Comparison of ENCODE assay signal across 8 mouse cellular contexts in the genomic region with DNA sequence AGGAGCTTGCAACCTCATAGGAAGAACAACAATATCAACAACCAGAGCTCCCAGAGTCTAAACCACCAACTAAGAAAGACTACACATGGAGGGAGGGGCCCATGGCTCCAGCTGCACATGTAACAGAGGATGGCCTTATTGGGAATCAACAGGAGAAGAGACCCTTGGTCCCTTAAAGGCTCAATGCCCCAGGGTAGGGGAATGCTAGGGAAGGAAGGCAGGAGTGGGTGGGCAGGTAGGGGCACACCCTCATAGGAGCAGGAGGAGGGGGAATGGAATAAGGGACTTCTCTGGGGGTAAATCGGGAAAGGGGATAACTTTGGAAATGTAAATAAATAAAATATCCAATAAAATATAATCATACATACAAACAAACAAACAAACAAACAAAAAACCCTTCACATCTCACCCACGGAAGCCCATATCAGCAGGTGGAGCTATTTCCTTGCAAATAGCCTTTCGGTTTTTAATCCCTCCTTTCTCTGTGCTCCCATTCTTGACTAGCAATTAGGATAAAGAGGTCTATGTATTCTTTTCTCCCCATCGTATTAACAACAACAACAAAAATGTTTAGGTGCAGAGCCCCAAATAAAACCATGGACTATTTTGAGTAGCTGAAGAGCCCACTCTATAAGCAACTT. TPM values are rescaled to one million over a fixed set of nuclear protein-coding genes. Genes with fewer than 3 reads are reported as not detected.
DNase-seq lines count a peak whose midpoint lies in the region; ATAC-seq and TF ChIP-seq lines count a peak whose summit lies in the region.

No protein-coding gene starts in this region.

- 54% methylated on average over 4 of the region's 4 CpGs for WGBS in liver, adult 2 months
- 54% methylated on average over 4 of the region's 4 CpGs for WGBS in liver, embryonic 12.5 days (ENCODE audit: insufficient replicate concordance)
- 24% methylated on average over 4 of the region's 4 CpGs for WGBS in forebrain, embryonic 16.5 days
- 52% methylated on average over 4 of the region's 4 CpGs for WGBS in lung, embryonic 15.5 days

- H3K27ac ChIP-seq in liver, adult 2 months (replicated peaks; ENCODE audit: insufficient read depth, low read depth, low read length) = no peak overlapping the region
- no peak overlapping the region for H3K27ac ChIP-seq in liver, embryonic 12.5 days
- H3K27ac ChIP-seq in forebrain, embryonic 16.5 days (ENCODE audit: low read length) = no peak overlapping the region
- peak overlapping the region; percentile 8; the same call in 1 of the 2 replicates for H3K27ac ChIP-seq in lung, embryonic 15.5 days

- ATAC-seq in CD4-positive, CD25-positive, alpha-beta regulatory T cell, adult 4 months = no peak
- no peak for ATAC-seq in liver, embryonic 12.5 days
- peak; percentile 30; the same call in 1 of the 2 replicates for ATAC-seq in forebrain, embryonic 16.5 days
- no peak for ATAC-seq in lung, embryonic 15.5 days (ENCODE audit: borderline replicate concordance, extremely low read depth, low FRiP score, low TSS enrichment)

- no peaks in the 10 kb centered on the region for H3K27me3 ChIP-seq in liver, adult 2 months (ENCODE audit: control insufficient read depth, insufficient read depth, low read length)
- no peaks in the 10 kb centered on the region for H3K27me3 ChIP-seq in liver, embryonic 12.5 days (replicated peaks)
- no peaks in the 10 kb centered on the region for H3K27me3 ChIP-seq in forebrain, embryonic 16.5 days (replicated peaks; ENCODE audit: control insufficient read depth, insufficient read depth, low read length)
- H3K27me3 ChIP-seq in lung, embryonic 15.5 days = no peaks in the 10 kb centered on the region

- no peaks in the 10 kb centered on the region for H3K36me3 ChIP-seq in liver, adult 2 months (ENCODE audit: control insufficient read depth, insufficient read depth, low read length)
- H3K36me3 ChIP-seq in liver, embryonic 12.5 days = no peaks in the 10 kb centered on the region
- no peaks in the 10 kb centered on the region for H3K36me3 ChIP-seq in forebrain, embryonic 16.5 days (ENCODE audit: control insufficient read depth, insufficient read depth)
- H3K36me3 ChIP-seq in lung, embryonic 15.5 days = no peaks in the 10 kb centered on the region

- peak; percentile 5 for DNase-seq in CD4-positive, CD25-positive, alpha-beta regulatory T cell, adult 2 months (ENCODE audit: low read depth, low spot score)
- peak; percentile 14 for DNase-seq in liver, adult 2 months (ENCODE audit: extremely low read depth, low read depth, low spot score)
- DNase-seq in spleen, postnatal 4 days (ENCODE audit: low spot score in 2 of 2) = no peak
- DNase-seq in spleen, postnatal 14 days (ENCODE audit: low spot score in 2 of 2) = no peak

- H3K9ac ChIP-seq in liver, adult 2 months (ENCODE audit: low read depth, low read length) = no peak overlapping the region
- no peak overlapping the region for H3K9ac ChIP-seq in liver, embryonic 12.5 days
- no peak overlapping the region for H3K9ac ChIP-seq in forebrain, embryonic 16.5 days (replicated peaks; ENCODE audit: low read depth, low read length)
- no peak overlapping the region for H3K9ac ChIP-seq in lung, embryonic 15.5 days

- no peaks in the 10 kb centered on the region for H3K79me2 ChIP-seq in liver, adult 2 months (ENCODE audit: control insufficient read depth, insufficient read depth, low read length)

- TF ChIP-seq CTCF in liver, adult 2 months (IDR thresholded peaks at IDR 0.05; ENCODE audit: low read depth, low read length) = peak; percentile 34; the same call in 1 of the 2 replicates

- H3K4me2 ChIP-seq in liver, embryonic 12.5 days = no peak overlapping the region
- no peak overlapping the region for H3K4me2 ChIP-seq in forebrain, embryonic 16.5 days (ENCODE audit: low read length)
- H3K4me2 ChIP-seq in lung, embryonic 15.5 days = no peak overlapping the region

- no peaks in the 10 kb centered on the region for H3K4me1 ChIP-seq in liver, adult 2 months (ENCODE audit: control insufficient read depth, insufficient read depth, low read length)
- H3K4me1 ChIP-seq in liver, embryonic 12.5 days = no peaks in the 10 kb centered on the region
- H3K4me1 ChIP-seq in forebrain, embryonic 16.5 days (replicated peaks; ENCODE audit: control insufficient read depth, insufficient read depth, low read length) = no peaks in the 10 kb centered on the region
- H3K4me1 ChIP-seq in lung, embryonic 15.5 days = 0 out of 2 replicates have a peak, but pooled peaks cover 5% of the 10 kb centered on the region

- no peaks in the 10 kb centered on the region for H3K9me3 ChIP-seq in liver, embryonic 12.5 days (replicated peaks)
- H3K9me3 ChIP-seq in forebrain, embryonic 16.5 days (ENCODE audit: control insufficient read depth, low read length) = no peaks in the 10 kb centered on the region
- H3K9me3 ChIP-seq in lung, embryonic 15.5 days = no peaks in the 10 kb centered on the region

- H3K4me3 ChIP-seq in liver, adult 2 months (ENCODE audit: insufficient read depth, low read depth, low read length) = no peak overlapping the region
- no peak overlapping the region for H3K4me3 ChIP-seq in liver, embryonic 12.5 days
- no peak overlapping the region for H3K4me3 ChIP-seq in forebrain, embryonic 16.5 days (replicated peaks; ENCODE audit: low read length)
- no peak overlapping the region for H3K4me3 ChIP-seq in lung, embryonic 15.5 days

- TF ChIP-seq POLR2A in liver, adult 2 months (IDR thresholded peaks at IDR 0.05; ENCODE audit: extremely low read depth, insufficient read depth, low read length) = no peak

RNA-seq across cellular contexts. Expression of gene Tmx1, which starts 42.5 kb away (rescaled TPM):
- 100 to 1,000 TPM; 111 to 124 TPM for polyA plus RNA-seq in CD4-positive, CD25-positive, alpha-beta regulatory T cell, adult 4 months (2017; shearing (Covaris generic))
- total RNA-seq in liver, adult 2 months (2014; rRNA removed) = 33.8 and 41.9 TPM in 2 replicates
- polyA plus RNA-seq in liver, adult 2 months (2012; rRNA removed) = 6.5 and 7.0 TPM in 2 replicates
- polyA plus RNA-seq in liver, embryonic 12.5 days (2016; fragmentation: Nextera tagmentation; extraction: Ambion mirVana) = 134 and 139 TPM in 2 replicates
- polyA plus RNA-seq in forebrain, embryonic 16.5 days (2015; fragmentation: Nextera tagmentation; extraction: Ambion mirVana) = 128 and 141 TPM in 2 replicates
- 118 and 123 TPM in 2 replicates for polyA plus RNA-seq in lung, embryonic 15.5 days (2015; fragmentation: Nextera tagmentation; extraction: Ambion mirVana)

Comparison
In these comparisons a context has a peak if more than half of its experiments do, and no peak if none do; other contexts are left out.
1. RNA of gene Tmx1, which starts 42.5 kb away (polyA plus RNA-seq): 134 to 139 TPM in liver, embryonic 12.5 days, 128 to 141 TPM in forebrain, embryonic 16.5 days, 111 to 124 TPM in CD4-positive, CD25-positive, alpha-beta regulatory T cell, adult 4 months and 118 to 123 TPM in lung, embryonic 15.5 days; 6.5 to 7.0 TPM in liver, adult 2 months; every median in the first group is over 10 times any median in the second.
2. DNase-seq: peak in CD4-positive, CD25-positive, alpha-beta regulatory T cell, adult 2 months (single experiment) and liver, adult 2 months (single experiment); none in spleen, postnatal 4 days (0 of 2) and spleen, postnatal 14 days (0 of 2).